Mouse (Mus musculus): ENCODE results near the gene Senp6.

DNA sequence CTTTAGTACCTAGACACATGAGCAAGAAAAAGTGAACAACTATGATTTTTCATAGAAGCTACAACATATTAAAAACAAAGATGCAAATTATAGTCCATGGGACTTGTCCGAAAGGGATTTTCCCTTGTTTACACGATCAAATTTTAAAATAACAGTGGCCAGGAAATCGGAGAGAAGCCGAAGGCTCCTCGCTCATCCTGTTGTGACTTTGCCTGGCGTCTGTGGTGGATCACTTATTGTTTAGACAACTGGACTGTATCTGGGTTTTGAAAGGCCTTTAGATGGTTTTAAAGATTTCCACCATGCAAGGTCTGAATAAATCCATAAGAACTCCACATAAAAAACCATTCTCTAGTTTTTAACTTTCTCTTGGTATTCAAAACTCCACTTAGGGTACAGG, 99.7 kb downstream of the Senp6 start:
- no peak for TF ChIP-seq POLR2A (IDR thresholded peaks at IDR 0.05; ENCODE audit: borderline replicate concordance, low read depth, low read length)
- TF ChIP-seq CTCF (IDR thresholded peaks at IDR 0.05; ENCODE audit: low read depth, low read length) = no peak
